Mouse (Mus musculus): ENCODE results near the gene Dnmbp.

The Dnmbp gene

DNA sequence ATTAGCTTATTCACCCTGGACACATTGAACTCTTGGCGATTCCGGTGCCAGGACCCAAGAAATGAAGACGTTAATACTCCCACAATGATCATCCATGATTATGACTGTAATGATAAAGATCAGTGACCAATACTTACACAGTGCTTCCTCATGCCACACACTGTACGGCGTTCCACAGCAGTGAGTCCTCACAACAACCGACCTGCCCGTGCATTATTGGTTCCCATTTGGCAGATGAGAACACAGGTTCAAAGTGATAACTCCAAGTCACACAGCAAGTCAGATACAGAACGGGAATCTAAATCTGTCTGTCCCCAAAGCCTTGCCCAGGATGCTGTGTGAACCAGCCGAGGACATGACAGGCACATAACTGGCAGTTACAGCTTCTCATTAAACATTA, 25.0 kb downstream of the Dnmbp start:
- no peak for DNase-seq (ENCODE audit: low read depth, low spot score)

DNA sequence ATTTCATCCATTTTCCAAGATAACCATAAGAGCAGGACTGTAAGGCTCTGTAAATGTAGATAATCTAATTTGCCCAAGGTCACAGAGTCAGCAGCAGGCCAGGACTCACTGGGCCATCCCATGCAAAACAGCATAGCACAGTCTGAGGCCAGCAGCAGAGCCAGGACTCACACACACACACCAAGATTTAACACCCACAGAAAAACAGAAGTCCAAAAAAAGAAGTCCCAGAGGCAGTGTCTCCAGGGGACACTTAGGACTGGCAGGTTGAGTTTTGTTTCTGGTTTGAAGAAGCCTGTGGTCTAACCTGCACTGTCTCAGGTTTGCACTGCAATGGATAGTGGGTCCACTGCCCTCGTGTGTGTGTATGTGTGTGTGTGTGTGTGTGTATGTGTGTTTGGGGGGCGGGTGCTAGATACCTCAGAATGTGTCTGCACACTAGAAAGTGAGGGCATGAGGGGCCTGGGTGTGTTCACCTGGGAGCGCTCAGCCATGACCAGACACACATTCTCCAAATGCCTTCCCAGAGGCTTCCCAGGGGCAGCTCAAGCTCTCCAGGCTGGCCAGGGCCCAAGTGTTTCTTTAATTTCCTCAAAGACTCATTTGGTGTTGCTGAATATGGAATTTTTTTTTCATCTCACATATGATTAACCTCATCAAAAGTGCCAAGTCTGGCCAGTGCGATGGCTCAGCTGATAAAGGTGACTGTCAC, 27.1 kb downstream of the Dnmbp start:
- DNase-seq (ENCODE audit: low read depth, low spot score) = no peak

DNA sequence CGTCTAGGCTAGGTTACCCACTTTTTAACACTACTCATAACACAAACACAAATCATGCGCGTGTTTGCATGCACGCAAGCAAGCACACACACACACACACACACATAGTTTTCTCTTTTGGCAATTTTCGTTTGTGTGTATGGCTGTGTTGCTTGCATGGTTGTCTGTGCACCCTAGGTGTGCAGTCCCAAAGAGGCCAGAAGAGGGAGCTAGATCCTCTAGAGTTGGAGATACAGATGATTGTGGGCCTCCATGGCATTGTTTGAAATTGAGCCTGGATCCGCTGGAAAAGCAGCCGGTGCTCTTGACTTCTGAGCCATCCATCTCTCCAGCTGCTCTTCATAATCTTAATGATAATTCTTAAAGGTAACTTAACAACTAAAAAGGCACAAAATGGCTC, 33.5 kb downstream of the Dnmbp start:
- DNase-seq (ENCODE audit: low read depth, low spot score) = peak; percentile 22

DNA sequence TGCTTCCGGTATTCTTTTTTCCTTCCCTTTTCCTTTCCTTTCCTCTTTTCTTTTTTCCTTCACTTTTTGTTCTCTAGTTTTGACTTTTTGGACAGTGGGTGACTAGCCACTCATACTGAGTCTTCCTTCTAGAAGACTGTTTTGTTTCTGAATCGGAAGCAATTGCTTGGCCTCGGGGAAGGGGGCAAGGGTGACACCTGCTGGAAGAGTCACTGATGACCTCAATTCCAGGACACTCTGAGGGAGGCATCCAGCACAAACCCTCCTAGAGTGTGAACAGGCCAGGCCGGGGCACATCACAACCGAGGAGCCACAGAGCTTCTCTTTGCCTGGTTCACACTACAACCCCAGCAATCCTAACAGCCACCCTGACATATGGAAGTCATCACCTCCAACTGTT, 34.0 kb downstream of the Dnmbp start:
- DNase-seq (ENCODE audit: low read depth, low spot score) = peak; percentile 32

DNA sequence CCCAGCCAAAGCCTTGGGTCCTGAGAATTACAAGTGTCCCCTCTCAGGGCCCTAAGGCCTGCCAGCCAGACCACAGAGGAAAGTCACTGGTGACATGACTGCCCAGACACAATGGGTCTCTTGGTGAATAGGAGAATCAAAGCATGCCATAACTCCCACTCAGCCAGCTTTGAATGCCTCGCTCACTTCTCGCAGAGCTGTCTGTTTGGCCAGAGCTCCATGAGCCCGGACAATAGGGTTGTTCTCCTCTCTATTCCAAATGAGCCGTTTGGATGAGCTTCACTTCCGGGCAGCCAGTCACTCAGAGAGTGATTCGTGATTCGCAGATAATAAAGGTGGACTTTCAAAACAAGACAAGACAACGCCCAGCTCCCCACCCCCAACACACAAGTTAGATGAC, 34.9 kb downstream of the Dnmbp start:
- no peak for DNase-seq (ENCODE audit: low read depth, low spot score)

DNA sequence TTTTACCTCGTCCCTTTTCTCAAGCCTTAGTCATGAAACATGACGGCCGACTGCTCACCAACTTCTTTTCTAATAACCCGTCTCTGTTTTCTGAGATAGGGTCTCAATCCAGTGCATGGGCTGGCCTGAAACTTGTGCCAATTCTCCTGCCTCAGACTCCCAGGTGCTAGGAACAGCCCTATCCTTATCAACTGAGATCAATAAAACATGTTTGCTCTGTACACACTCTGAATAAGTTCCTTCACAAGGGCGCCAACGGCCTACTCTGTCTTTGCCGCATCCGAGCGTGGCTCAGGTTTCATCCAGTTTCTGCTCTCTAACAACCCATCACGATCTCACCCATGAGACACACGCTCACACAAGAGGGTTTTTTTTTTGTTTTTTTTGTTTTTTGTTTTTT, 35.7 kb downstream of the Dnmbp start:
- no peak for DNase-seq (ENCODE audit: low read depth, low spot score)

DNA sequence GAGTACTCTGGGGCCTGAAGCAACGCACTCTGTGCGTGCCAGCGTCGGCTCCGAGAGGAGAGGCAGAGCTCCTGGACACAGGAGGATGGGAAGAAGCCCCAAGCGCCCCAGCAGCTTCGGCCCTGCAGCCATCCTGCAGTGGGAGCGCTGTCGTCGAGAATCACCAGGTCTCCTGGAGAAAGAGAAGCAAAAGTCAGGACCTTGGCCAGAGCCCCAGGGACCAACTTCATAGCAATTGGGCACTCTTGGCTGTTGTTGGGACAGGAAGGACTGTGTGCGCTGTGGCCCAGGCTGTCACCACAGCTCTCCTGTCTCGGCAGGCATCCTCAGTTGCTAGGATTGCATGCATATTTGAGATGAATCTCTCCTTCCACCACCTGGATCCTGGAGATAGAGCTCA, 37.1 kb downstream of the Dnmbp start:
- no peak for DNase-seq (ENCODE audit: low read depth, low spot score)

DNA sequence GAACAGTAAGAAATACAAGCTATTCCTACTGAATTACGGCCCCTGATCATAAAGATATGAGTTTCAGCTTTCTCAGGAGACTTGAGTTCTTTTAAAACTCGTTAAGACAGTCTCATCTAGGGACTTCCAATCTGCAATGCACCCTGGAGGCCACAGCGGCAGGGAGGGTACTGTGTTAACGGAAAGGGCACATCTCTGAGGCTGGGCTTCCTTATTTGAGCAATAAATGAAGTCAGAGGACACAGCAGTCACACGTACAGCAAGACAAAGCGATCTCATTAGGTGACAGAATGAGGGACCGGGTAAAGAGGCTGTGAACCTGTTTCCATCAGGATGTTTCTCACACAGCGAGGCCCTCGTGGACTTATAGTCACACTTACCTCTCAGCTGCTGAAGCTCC, 39.3 kb downstream of the Dnmbp start:
- no peak for DNase-seq (ENCODE audit: low read depth, low spot score)

DNA sequence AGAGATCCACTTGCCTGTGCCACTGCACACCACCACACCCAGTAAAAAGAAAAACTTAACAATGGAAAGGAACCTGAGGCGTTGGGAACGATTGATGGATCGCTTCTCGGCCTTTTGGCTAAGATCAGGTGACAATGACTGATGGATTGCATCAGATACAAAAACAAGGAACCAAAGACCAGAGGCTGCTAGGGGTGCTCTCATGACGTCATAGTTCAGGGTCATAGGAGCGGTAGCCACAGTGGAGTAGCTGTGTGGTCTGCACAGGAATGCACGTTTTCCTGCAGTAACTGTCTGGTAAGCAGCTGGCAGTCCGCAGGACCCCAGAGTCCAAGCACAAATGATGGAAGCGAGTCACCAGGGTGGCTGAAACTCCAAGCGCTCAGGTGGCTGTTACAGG, 41.4 kb downstream of the Dnmbp start:
- DNase-seq (ENCODE audit: low read depth, low spot score) = no peak

DNA sequence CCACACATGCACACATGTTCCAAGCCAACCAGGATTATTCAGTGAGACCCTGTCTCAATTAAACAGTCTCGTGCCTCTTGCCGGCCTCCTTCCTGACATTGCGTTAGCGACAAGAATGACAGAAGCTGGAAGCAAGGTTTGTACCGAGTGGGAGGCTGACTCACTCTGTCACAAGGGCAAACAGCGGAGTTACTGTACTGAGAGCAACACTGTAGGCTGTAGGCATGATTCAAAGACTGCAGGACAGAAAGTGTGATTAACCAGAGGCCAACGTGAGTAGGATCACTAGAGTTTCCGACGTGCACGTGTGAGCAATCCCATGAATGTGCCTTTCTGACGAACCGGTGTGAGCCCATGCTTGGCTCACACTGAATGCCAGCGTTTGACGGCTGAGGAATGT, 43.5 kb downstream of the Dnmbp start:
- DNase-seq (ENCODE audit: low read depth, low spot score) = no peak

DNA sequence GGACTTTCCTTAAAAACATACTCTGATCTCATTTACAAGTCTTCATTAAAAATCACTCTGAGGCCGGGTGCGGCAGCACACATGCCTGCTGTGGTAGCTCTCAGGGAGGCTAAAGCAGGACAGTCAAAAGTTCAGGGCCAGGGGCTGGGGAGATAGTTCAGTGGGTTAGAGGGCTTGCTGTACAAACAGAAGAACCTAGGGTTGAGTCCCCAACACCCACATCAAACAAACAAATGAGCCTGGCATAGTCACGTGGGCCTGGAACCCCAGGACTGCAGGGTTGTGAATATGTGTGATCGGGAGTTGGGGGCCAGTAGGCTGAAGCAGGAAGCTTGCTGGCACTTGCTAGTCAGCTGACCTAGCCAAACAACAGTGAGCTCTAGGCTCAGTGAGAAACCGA, 44.0 kb downstream of the Dnmbp start:
- no peak for DNase-seq (ENCODE audit: low read depth, low spot score)

DNA sequence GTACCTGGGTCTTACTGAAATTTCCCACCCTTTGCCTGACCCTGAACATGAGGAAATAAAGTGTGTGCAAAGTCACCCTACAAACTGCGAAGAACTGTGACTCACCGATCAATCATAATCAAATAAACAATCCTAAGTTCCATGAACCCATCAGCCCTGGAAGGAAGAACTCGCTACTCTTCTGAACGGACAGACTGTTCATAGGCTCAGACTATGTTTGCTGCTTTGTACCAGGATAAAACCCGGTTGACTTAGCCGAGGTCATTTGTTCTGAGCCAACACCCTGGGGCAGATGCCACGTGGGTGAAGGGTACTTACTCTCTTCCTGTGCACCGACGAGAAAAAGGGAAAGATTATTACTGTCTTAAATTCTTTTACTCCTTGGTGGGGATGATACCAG, 45.2 kb downstream of the Dnmbp start:
- no peak for DNase-seq (ENCODE audit: low read depth, low spot score)

DNA sequence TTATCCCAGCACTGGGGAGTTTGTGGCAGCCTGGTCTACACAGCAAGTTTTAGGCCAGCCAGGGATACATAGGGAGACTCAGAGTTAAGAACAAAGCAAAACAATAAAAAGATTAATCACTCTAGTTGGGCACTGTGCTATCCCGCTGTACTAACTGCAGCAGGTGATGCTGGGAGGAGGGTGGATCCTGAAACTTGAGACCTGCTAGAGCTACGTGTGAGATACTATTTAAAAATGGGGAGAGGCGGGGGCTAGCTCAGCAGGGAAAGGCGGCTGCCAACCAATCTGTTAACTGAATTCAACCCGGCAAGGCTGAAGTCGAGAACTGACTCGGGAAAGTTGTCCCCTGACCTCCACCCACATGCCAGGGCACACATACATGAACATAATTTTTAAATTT, 45.9 kb downstream of the Dnmbp start:
- DNase-seq (ENCODE audit: low read depth, low spot score) = no peak

DNA sequence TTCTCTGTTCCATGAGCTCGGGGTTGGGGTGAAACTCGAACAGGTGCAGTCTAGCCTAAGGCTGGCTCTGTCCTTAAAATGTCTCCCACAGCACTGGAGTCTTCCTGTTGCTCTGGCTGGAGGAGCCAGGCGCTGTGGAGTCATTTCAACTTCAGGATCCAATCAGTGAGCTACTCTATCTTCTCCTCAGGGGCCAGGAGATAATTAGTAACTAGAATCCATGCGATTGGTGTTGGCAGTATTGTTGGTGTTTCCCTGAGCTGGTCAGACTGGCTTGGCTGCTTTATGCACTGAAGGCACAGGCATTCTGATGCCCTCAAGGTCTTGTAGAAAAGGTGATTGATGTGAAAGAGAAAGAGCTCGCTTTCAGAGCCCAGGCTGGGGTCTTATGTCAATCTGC, 49.5 kb downstream of the Dnmbp start:
- no peak for DNase-seq (ENCODE audit: low read depth, low spot score)

DNA sequence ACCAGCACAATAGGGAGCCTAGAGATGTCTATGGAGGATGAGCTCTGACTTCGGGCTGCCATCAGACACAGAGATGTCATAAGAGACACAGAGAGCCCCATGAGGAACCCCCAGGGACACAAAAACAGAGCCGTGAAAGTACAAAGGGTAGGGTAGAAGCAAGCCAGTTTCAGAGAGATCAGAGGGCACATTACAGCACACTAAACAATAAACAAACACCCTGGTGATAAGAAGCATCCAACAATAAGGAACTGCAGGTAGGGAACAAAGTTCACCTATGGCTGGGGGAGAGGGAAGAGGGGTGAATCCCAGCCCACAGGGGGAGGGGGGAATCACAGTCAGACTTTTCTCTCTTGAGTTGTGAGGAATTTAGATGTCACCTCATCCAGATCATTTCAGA, 52.3 kb downstream of the Dnmbp start:
- DNase-seq (ENCODE audit: low read depth, low spot score) = no peak

DNA sequence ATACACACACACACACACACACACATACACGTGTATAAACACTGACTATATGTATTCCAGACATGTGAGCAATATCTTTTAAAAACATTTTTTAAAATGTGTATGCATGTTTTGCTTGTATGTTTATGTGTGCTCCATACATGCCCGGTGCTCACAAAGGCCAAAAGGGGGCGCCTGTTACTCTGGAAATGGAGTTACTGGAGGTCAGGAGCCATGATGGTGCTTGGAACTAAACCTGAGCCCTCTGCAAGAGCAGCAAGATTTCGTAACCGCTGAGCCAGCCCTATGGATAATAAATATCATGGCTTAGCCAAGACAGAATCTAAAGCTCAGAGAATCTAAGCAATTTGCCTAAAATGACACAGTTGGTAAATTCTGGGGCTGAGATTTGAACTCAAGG, 52.7 kb downstream of the Dnmbp start:
- DNase-seq (ENCODE audit: low read depth, low spot score) = no peak

DNA sequence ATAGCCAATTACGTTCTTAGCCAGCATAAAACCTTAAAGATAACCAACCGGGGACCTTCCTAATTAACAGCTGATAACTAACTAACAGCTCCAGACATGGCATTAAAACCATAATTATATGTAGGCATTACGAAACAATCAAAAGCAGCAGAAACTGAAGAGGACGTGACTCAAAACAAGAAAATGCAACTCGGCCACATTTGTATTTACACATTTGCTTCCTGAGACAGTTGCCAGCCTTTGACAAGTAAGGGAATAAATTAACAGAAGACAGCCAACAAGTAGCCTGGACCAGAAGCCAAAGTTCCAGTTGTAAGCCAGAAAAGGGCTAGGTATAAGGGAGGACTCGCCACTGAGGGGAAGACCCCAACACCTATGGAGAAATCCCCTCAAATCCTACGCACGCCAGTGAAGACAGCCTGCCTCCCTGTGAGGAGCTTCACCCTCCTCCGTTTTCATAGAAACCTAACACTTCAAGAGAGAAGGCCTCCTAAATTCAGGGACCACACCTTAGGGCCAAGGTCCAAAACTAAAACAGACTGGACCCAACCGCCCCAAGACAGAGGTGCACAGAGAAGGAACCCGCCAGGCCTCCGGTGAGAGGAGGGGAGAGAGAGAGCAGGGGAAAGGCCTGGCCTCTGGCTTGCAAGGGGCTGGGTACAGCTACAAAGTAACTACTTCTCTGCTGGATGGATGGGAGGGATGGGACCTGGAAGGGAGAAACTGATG, 53.5 kb downstream of the Dnmbp start:
- no peak for DNase-seq (ENCODE audit: low read depth, low spot score)

DNA sequence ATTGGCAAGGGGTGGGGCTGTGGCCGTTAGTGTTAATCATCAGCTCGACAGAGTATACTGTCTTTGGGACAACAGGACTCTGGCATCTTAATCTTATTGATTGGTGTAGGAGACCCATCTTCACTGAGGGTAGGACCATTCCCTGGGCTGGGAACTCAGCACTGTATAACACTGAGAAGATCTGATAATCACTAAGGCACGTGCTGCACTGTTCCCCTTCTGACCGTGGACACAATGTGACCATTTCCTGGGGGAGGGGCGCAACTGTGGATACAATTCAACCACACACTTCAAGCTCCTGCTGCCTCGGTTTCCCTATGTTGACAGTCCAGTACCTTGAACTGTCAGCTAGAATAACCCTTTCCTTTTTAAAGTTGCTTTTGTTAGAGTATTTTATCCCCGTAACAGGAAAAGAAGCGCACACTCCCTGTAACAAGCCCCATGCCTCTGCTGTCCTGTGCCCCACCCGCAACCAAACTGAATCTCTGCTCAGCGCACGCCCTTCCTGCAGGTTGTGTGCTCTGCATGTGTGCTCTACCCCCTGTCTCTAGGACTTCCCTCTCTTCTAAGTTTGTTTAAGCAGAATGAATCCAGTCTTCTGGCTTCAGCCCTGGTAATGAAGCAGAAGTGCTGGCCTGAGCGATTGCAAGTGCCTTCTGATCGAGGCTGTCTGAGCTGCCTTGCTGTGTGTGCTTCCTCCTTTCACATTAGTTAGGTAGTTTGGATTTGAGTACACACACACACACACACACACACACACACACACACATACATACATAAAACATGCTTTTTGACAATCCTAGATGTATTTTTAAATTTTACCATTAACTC, 55.1 kb downstream of the Dnmbp start:
- DNase-seq (ENCODE audit: low read depth, low spot score) = no peak

DNA sequence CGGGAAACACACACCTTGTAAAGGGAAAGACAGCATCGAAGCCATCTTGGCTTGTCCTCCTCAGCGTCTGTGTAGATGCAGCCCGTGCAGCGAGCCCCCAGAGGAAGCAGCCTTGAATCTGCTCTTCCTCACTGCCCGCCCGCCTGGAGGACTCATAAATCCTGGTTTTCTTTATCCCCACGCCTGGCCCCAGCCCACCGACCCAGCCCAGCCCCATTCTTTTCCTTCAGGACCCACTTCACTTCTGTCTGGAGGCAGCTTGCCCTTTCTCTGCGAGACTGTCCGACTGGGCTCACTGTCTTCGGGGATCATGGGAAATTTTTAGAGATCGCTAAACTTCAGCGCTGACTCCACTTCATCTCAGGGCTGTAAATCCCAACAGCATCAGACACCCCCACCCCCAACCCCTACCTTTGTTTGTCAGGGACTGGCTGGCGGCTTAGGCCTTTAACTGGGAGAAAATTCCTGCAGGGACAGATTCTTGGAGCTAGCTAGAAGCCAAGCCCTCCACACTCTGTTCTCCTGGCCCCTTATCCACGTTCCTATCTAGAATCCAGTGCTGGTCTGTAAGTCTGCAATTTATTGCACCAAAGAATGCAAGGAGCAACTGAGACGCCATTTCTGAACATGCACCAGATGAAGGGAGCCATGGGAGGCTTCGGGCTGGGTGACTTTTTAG, 57.0 kb downstream of the Dnmbp start:
- no peak for DNase-seq (ENCODE audit: low read depth, low spot score)

DNA sequence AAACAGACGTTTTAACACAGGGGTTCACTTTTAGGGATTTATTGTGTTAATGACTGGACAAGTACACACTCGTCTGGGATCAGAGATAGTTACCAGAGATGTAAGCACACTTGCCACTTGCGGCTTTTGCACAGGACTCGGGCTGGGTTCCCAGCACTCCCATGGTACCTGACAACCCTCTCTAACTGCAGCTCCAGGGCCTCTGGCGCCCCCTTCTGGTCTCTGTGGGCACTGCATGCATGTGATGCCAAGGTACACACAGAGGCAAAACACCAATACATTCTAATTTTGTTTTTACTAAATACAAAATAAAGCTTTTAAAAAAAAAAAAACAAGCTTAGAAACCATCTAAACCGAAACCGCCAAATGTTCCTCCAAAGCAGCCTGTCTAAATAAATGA, 58.4 kb downstream of the Dnmbp start:
- DNase-seq (ENCODE audit: low read depth, low spot score) = peak; percentile 22

DNA sequence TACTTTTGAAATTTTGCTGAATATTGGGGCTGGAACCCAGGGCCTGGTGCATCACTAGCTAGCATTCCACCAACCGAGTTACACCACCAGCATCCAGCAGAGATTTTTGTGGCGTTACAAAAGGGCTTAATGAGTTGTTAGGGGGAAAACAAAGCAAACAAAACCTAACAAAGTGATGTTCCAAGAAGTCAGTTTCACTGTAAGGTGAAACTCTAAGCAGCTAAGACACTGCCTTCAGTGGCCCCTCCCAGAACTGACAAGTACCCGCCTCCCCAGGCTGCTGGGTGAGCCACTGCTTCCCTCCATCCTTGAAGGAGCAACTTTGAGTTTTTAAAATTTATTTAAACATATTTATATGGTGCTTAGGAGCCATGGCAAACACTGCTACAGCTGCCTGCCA, 59.6 kb downstream of the Dnmbp start:
- DNase-seq (ENCODE audit: low read depth, low spot score) = no peak
